Mouse (Mus musculus) CD8-positive naive resting alpha-beta T cell, adult 57 days (primary cell): Measurements from ENCODE around the gene Gjd3. TPM values are rescaled to one million over a fixed set of nuclear protein-coding genes. Genes with fewer than 3 reads are reported as not detected.

Experiments
- total RNA-seq: library from RNA; stranded (reverse); gene quantifications from one replicate; pipeline ENCODE4 v1.2.4, GENCODE M21; 2023

Gene Gjd3
- total RNA-seq = not detected

GRCm38 (mm10) chr11:98982773-98983133, at the start of gene Gjd3:
Gene Gjd3, minus strand, starts transcription at chr11:98983016.

GRCm38 (mm10) chr11:99023500-99024467, 41.0 kb upstream of the Gjd3 start, which contains the start of gene Top2a:
Gene Top2a, minus strand, starts transcription at chr11:99024189.

Other genes with a start within 250 kb of the Gjd3 start
- gene Thra, start 242.4 kb downstream of the Gjd3 start, total RNA-seq = 48.1 TPM
- 4.7 TPM for gene Nr1d1, start 207.7 kb downstream of the Gjd3 start, total RNA-seq
- 99.1 TPM for gene Msl1, start 187.5 kb downstream of the Gjd3 start, total RNA-seq
- 96.9 TPM for gene Casc3, start 178.1 kb downstream of the Gjd3 start, total RNA-seq
- 0.77 TPM for gene Rapgefl1, start 146.2 kb downstream of the Gjd3 start, total RNA-seq
- 45.4 TPM for gene Wipf2, start 119.4 kb downstream of the Gjd3 start, total RNA-seq
- gene Cdc6, start 75.2 kb downstream of the Gjd3 start, total RNA-seq = 1.2 TPM
- gene Rara, start 55.2 kb downstream of the Gjd3 start, total RNA-seq = 96.5 TPM
- 7.3 TPM for gene Top2a, start 41.2 kb upstream of the Gjd3 start, total RNA-seq
- 155 TPM for gene Igfbp4, start 58.2 kb upstream of the Gjd3 start, total RNA-seq
- gene Tns4, start 106.3 kb upstream of the Gjd3 start, total RNA-seq = not detected
- gene Ccr7, start 172.1 kb upstream of the Gjd3 start, total RNA-seq = 1,542 TPM
- gene Smarce1, start 248.0 kb upstream of the Gjd3 start, total RNA-seq = 128 TPM